Mouse (Mus musculus) embryonic fibroblast, embryonic 13.5 days (primary cell): ENCODE measurements around the gene Ccnl1.

Source experiments
- CTCF ChIP-seq: IDR thresholded peaks from 2 replicates; pipeline ENCODE4 v1.5.1; 2011; ENCODE audit warnings: mild to moderate bottlenecking, control low read depth, low read length, moderate library complexity, borderline replicate concordance; ENCODE audit not compliant: insufficient read depth
- POLR2A ChIP-seq: IDR thresholded peaks from 2 replicates; pipeline ENCODE4 v1.6.1; 2011; ENCODE audit warnings: low read depth, mild to moderate bottlenecking, control low read depth, low read length, moderate library complexity

- no peak for TF ChIP-seq POLR2A
- no peak for TF ChIP-seq CTCF
Measured at GRCm38 (mm10) chr3:66000400-66000799, 42.4 kb upstream of the Ccnl1 start.
